In genomic region chr17:49201495-49201894, GRCm38 (mm10) we compare ENCODE assay signal across 25 mouse cellular contexts.
DNase-seq lines count a peak whose midpoint lies in the region; ATAC-seq lines count a peak whose summit lies in the region.
"Had no signal": no experiment of that assay in that cellular context is flagged by ENCODE, and none has a peak within 500 bp of the region (broad histone marks: within the 10 kb centered on the region; RNA-seq: fewer than 3 reads in every experiment).

No protein-coding gene starts in this region.

- ATAC-seq in hindbrain, embryonic 14.5 days (ENCODE audit: low FRiP score), result peak; percentile 48; the same call in 1 of the 2 replicates
- ATAC-seq: forebrain, embryonic 15.5 days; inflammation-experienced regulatory T-cells, adult 6 months; liver, postnatal 0 days; lung, postnatal 0 days had no signal

- WGBS in hindbrain, embryonic 14.5 days, result 86% methylated on average over 3 of the region's 3 CpGs
- 92% methylated on average over 3 of the region's 3 CpGs for WGBS in hindbrain, embryonic 10.5 days

- no peak overlapping the region for H3K9ac ChIP-seq in hindbrain, embryonic 14.5 days
- H3K9ac ChIP-seq: forebrain, embryonic 15.5 days; heart, embryonic 12.5 days; limb, embryonic 12.5 days; liver, postnatal 0 days had no signal

- DNase-seq in hindbrain, embryonic 14.5 days (ENCODE audit: low spot score), result no peak
- DNase-seq in hindbrain, embryonic 10.5 days (ENCODE audit: low spot score), result no peak
- peak; percentile 97 for DNase-seq in brain, adult 2 months (ENCODE audit: low read depth, low spot score)
- peak; percentile 89 to 91 for DNase-seq in cerebellum, adult 18-20 months
- DNase-seq in cerebellum, postnatal 14 days, result peak; percentile 96 to 97
- DNase-seq in heart, postnatal 4 days, result no peak
- no peak for DNase-seq in right cerebral cortex, adult 18-20 months
- DNase-seq in adrenal gland, postnatal 4 days (ENCODE audit: low spot score in 2 of 2), result no peak
- DNase-seq: adrenal gland, postnatal 10 days; gastrocnemius, postnatal 14 days; heart, adult 11 months; heart, postnatal 10 days; kidney, adult 18-20 months; kidney, postnatal 10 days; liver, postnatal 0 days; right cerebral cortex, postnatal 4 days; thymus, postnatal 14 days had no signal

- H3K36me3 ChIP-seq in hindbrain, embryonic 14.5 days (replicated peaks; ENCODE audit: control insufficient read depth, insufficient read depth), result no peaks in the 10 kb centered on the region
- no peaks in the 10 kb centered on the region for H3K36me3 ChIP-seq in hindbrain, embryonic 10.5 days
- H3K36me3 ChIP-seq: forebrain, embryonic 15.5 days; heart, embryonic 12.5 days; limb, embryonic 12.5 days had no signal

- no peaks in the 10 kb centered on the region for H3K27me3 ChIP-seq in hindbrain, embryonic 14.5 days (ENCODE audit: control insufficient read depth, insufficient read depth, low read length)
- H3K27me3 ChIP-seq in hindbrain, embryonic 10.5 days (ENCODE audit: insufficient read depth, poor library complexity, severe bottlenecking), result peaks cover 23% of the 10 kb centered on the region
- H3K27me3 ChIP-seq: forebrain, embryonic 15.5 days; limb, embryonic 12.5 days had no signal

- no peak overlapping the region for H3K4me2 ChIP-seq in hindbrain, embryonic 14.5 days (replicated peaks)
- H3K4me2 ChIP-seq: forebrain, embryonic 15.5 days; heart, embryonic 12.5 days; limb, embryonic 12.5 days; liver, embryonic 11.5 days; midbrain, embryonic 11.5 days had no signal

- no peak overlapping the region for H3K4me3 ChIP-seq in hindbrain, embryonic 14.5 days (replicated peaks; ENCODE audit: low read length)
- H3K4me3 ChIP-seq in hindbrain, embryonic 10.5 days, result no peak overlapping the region
- H3K4me3 ChIP-seq: forebrain, embryonic 15.5 days; heart, embryonic 12.5 days; limb, embryonic 12.5 days had no signal

- no peak overlapping the region for H3K27ac ChIP-seq in hindbrain, embryonic 14.5 days
- H3K27ac ChIP-seq in hindbrain, embryonic 10.5 days, result no peak overlapping the region
- H3K27ac ChIP-seq: forebrain, embryonic 15.5 days; limb, embryonic 12.5 days; macrophage had no signal

- H3K9me3 ChIP-seq in hindbrain, embryonic 14.5 days (ENCODE audit: control insufficient read depth, low read length), result peaks cover 9% of the 10 kb centered on the region; the same call in 1 of the 2 replicates
- peaks cover 9% of the 10 kb centered on the region; the same call in 1 of the 2 replicates for H3K9me3 ChIP-seq in hindbrain, embryonic 10.5 days

- H3K4me1 ChIP-seq in hindbrain, embryonic 14.5 days (replicated peaks; ENCODE audit: control insufficient read depth, insufficient read depth, low read length), result peaks cover 8% of the 10 kb centered on the region
- peaks cover 19% of the 10 kb centered on the region for H3K4me1 ChIP-seq in hindbrain, embryonic 10.5 days (replicated peaks)
- H3K4me1 ChIP-seq: heart, embryonic 12.5 days had no signal

Comparison
In these comparisons a context has a peak if more than half of its experiments do, and no peak if none do; other contexts are left out.
1. DNase-seq: peak in brain, adult 2 months (single experiment), cerebellum, adult 18-20 months (2 of 2) and cerebellum, postnatal 14 days (2 of 2); none in hindbrain, embryonic 14.5 days (single experiment), hindbrain, embryonic 10.5 days (single experiment), heart, postnatal 4 days (single experiment), right cerebral cortex, adult 18-20 months (single experiment) and adrenal gland, postnatal 4 days (0 of 2).